Mouse (Mus musculus): ENCODE data around the gene Adamts18. TPM values are rescaled to one million over a fixed set of nuclear protein-coding genes. Genes with fewer than 3 reads are reported as not detected.

Adamts18 gene
- polyA plus RNA-seq, 1 experiment from 2014 or later = 3.5 TPM

Other genes with a start within 250 kb of the Adamts18 start
- 5.5 and 9.3 TPM in 2 replicates for gene Mon1b, start 213.2 kb downstream of the Adamts18 start, polyA plus RNA-seq (2014; fragmentation: Nextera tagmentation; extraction: Ambion mirVana)
- not detected in 2 replicates for gene Syce1l, start 205.5 kb downstream of the Adamts18 start, polyA plus RNA-seq (2014; fragmentation: Nextera tagmentation; extraction: Ambion mirVana)

All from kidney, embryonic 14.5 days (tissue).